Mouse (Mus musculus) spleen, adult 2 months (tissue): ENCODE measurements around the gene Naa11.

Experiments used
- CTCF ChIP-seq: fragments of 200-500 bp; IDR thresholded peaks from 2 replicates; pipeline ENCODE4 v1.5.1; 2011; ENCODE audit warnings: mild to moderate bottlenecking, inconsistent platforms; ENCODE audit not compliant: insufficient read depth, insufficient read length, insufficient replicate concordance; ENCODE audit errors: extremely low read depth
- POLR2A ChIP-seq: fragments of 200-500 bp; IDR thresholded peaks from 2 replicates; pipeline ENCODE4 v1.6.1; 2011; ENCODE audit warnings: low read depth, low read length, inconsistent platforms

GRCm38 (mm10) chr5:97401042-97401441, 8.9 kb upstream of the Naa11 start:
- TF ChIP-seq CTCF (no peak), POLR2A (no peak)
